Mouse (Mus musculus): ENCODE results near the gene Pax8. TPM values are rescaled to one million over a fixed set of nuclear protein-coding genes. Genes with fewer than 3 reads are reported as not detected.

The Pax8 gene
- polyA plus RNA-seq, 1 experiment, result 0.57 TPM

- no peak for TF ChIP-seq CTCF (IDR thresholded peaks at IDR 0.05; ENCODE audit: low read depth, low read length)
- TF ChIP-seq EP300 (IDR thresholded peaks at IDR 0.05; ENCODE audit: insufficient read depth, low read depth, low read length), result no peak
- Histone ChIP-seq H3K27me3 (ENCODE audit: control insufficient read depth, insufficient read depth, low read length, poor library complexity, severe bottlenecking) (0 out of 2 replicates have a peak, but pooled peaks cover 2% of the 10 kb centered on the region), H3K36me3 (ENCODE audit: control insufficient read depth, insufficient read depth, low read length, poor library complexity, severe bottlenecking) (no peaks in the 10 kb centered on the region), H3K27ac (ENCODE audit: insufficient read depth, low read length) (no peak overlapping the region), H3K9me3 (replicated peaks; ENCODE audit: control insufficient read depth, insufficient read depth, low read length, poor library complexity, severe bottlenecking) (no peaks in the 10 kb centered on the region), H3K9ac (ENCODE audit: low read depth, poor library complexity, severe bottlenecking) (no peak overlapping the region), H3K4me1 (ENCODE audit: control insufficient read depth, insufficient read depth, low read length) (no peaks in the 10 kb centered on the region), H3K4me3 (ENCODE audit: low read depth, low read length) (no peak overlapping the region)
These were observed 4.5 kb upstream of the Pax8 start for GRCm38 (mm10) chr2:24479906-24480305.

GRCm38 (mm10) chr2:24479151-24479550 is 3.8 kb upstream of the Pax8 start:
- H3K9me3 ChIP-seq (replicated peaks; ENCODE audit: control insufficient read depth, insufficient read depth, low read length, poor library complexity, severe bottlenecking), result no peaks in the 10 kb centered on the region
- no peaks in the 10 kb centered on the region for H3K4me1 ChIP-seq (ENCODE audit: control insufficient read depth, insufficient read depth, low read length)
- no peak overlapping the region for H3K9ac ChIP-seq (ENCODE audit: low read depth, poor library complexity, severe bottlenecking)
- no peak overlapping the region for H3K27ac ChIP-seq (ENCODE audit: insufficient read depth, low read length)
- H3K4me3 ChIP-seq (ENCODE audit: low read depth, low read length), result no peak overlapping the region
- peaks cover 2% of the 10 kb centered on the region; the same call in 1 of the 2 replicates for H3K27me3 ChIP-seq (ENCODE audit: control insufficient read depth, insufficient read depth, low read length, poor library complexity, severe bottlenecking)
- TF ChIP-seq CTCF (IDR thresholded peaks at IDR 0.05; ENCODE audit: low read depth, low read length), result no peak
- no peak for TF ChIP-seq EP300 (IDR thresholded peaks at IDR 0.05; ENCODE audit: insufficient read depth, low read depth, low read length)
- TF ChIP-seq POLR2A (IDR thresholded peaks at IDR 0.05; ENCODE audit: insufficient read depth, low read length), result no peak
- no peaks in the 10 kb centered on the region for H3K36me3 ChIP-seq (ENCODE audit: control insufficient read depth, insufficient read depth, low read length, poor library complexity, severe bottlenecking)

GRCm38 (mm10) chr2:24478611-24479010 is 3.2 kb upstream of the Pax8 start:
- Histone ChIP-seq H3K4me3 (ENCODE audit: low read depth, low read length) (no peak overlapping the region), H3K4me1 (ENCODE audit: control insufficient read depth, insufficient read depth, low read length) (no peaks in the 10 kb centered on the region), H3K9me3 (replicated peaks; ENCODE audit: control insufficient read depth, insufficient read depth, low read length, poor library complexity, severe bottlenecking) (no peaks in the 10 kb centered on the region), H3K9ac (ENCODE audit: low read depth, poor library complexity, severe bottlenecking) (no peak overlapping the region), H3K36me3 (ENCODE audit: control insufficient read depth, insufficient read depth, low read length, poor library complexity, severe bottlenecking) (no peaks in the 10 kb centered on the region), H3K27me3 (ENCODE audit: control insufficient read depth, insufficient read depth, low read length, poor library complexity, severe bottlenecking) (peaks cover 5% of the 10 kb centered on the region; the same call in 1 of the 2 replicates), H3K27ac (ENCODE audit: insufficient read depth, low read length) (no peak overlapping the region)
- no peak for TF ChIP-seq POLR2A (IDR thresholded peaks at IDR 0.05; ENCODE audit: insufficient read depth, low read length)
- TF ChIP-seq EP300 (IDR thresholded peaks at IDR 0.05; ENCODE audit: insufficient read depth, low read depth, low read length), result no peak
- TF ChIP-seq CTCF (IDR thresholded peaks at IDR 0.05; ENCODE audit: low read depth, low read length), result no peak

GRCm38 (mm10) chr2:24474514-24475378 is 653 bp downstream of the Pax8 start:
- H3K27ac ChIP-seq (ENCODE audit: insufficient read depth, low read length), result no peak overlapping the region
- no peak for TF ChIP-seq POLR2A (IDR thresholded peaks at IDR 0.05; ENCODE audit: insufficient read depth, low read length)
- no peak for TF ChIP-seq CTCF (IDR thresholded peaks at IDR 0.05; ENCODE audit: low read depth, low read length)
- TF ChIP-seq EP300 (IDR thresholded peaks at IDR 0.05; ENCODE audit: insufficient read depth, low read depth, low read length), result no peak
- H3K4me1 ChIP-seq (ENCODE audit: control insufficient read depth, insufficient read depth, low read length), result no peaks in the 10 kb centered on the region
- no peaks in the 10 kb centered on the region for H3K36me3 ChIP-seq (ENCODE audit: control insufficient read depth, insufficient read depth, low read length, poor library complexity, severe bottlenecking)
- H3K4me3 ChIP-seq (ENCODE audit: low read depth, low read length), result peak overlapping the region; percentile 57
- H3K9me3 ChIP-seq (replicated peaks; ENCODE audit: control insufficient read depth, insufficient read depth, low read length, poor library complexity, severe bottlenecking), result no peaks in the 10 kb centered on the region
- H3K9ac ChIP-seq (ENCODE audit: low read depth, poor library complexity, severe bottlenecking), result peak overlapping the region; percentile 47
- peaks cover 15% of the 10 kb centered on the region for H3K27me3 ChIP-seq (ENCODE audit: control insufficient read depth, insufficient read depth, low read length, poor library complexity, severe bottlenecking)

GRCm38 (mm10) chr2:24473641-24474511 is 1.5 kb downstream of the Pax8 start:
- Histone ChIP-seq H3K4me3 (ENCODE audit: low read depth, low read length) (peak overlapping the region; percentile 57), H3K9ac (ENCODE audit: low read depth, poor library complexity, severe bottlenecking) (peak overlapping the region; percentile 47), H3K4me1 (ENCODE audit: control insufficient read depth, insufficient read depth, low read length) (no peaks in the 10 kb centered on the region), H3K27ac (ENCODE audit: insufficient read depth, low read length) (no peak overlapping the region), H3K27me3 (ENCODE audit: control insufficient read depth, insufficient read depth, low read length, poor library complexity, severe bottlenecking) (peaks cover 15% of the 10 kb centered on the region), H3K36me3 (ENCODE audit: control insufficient read depth, insufficient read depth, low read length, poor library complexity, severe bottlenecking) (no peaks in the 10 kb centered on the region), H3K9me3 (replicated peaks; ENCODE audit: control insufficient read depth, insufficient read depth, low read length, poor library complexity, severe bottlenecking) (no peaks in the 10 kb centered on the region)
- no peak for TF ChIP-seq CTCF (IDR thresholded peaks at IDR 0.05; ENCODE audit: low read depth, low read length)
- no peak for TF ChIP-seq EP300 (IDR thresholded peaks at IDR 0.05; ENCODE audit: insufficient read depth, low read depth, low read length)
- no peak for TF ChIP-seq POLR2A (IDR thresholded peaks at IDR 0.05; ENCODE audit: insufficient read depth, low read length)

Measured in ES-Bruce4 (cell line).